Mouse (Mus musculus) midbrain, embryonic 11.5 days (tissue): ENCODE data around the gene Efcab2. TPM values are rescaled to one million over a fixed set of nuclear protein-coding genes. Genes with fewer than 3 reads are reported as not detected.

Source experiments
- ATAC-seq: fragments of 200-750 bp; cut with Nextera tagmentation; 2 replicates; pipeline ENCODE4 v1.8.0; 2017; ENCODE audit warnings: moderate TSS enrichment, moderate library complexity; ENCODE audit not compliant: low FRiP score
- DNase-seq: peaks from one replicate; pipeline ENCODE4 v3.0.0; 2015; ENCODE audit warnings: low spot score; ENCODE audit errors: missing footprints
- H3K27ac ChIP-seq: fragments of 300-500 bp; sonication (generic); 2 replicates; pipeline ENCODE4 v1.5.1; 2014; ENCODE audit warnings: low read depth, low read length
- H3K27me3 ChIP-seq: fragments of 300-500 bp; sonication (generic); 2 replicates; pipeline ENCODE4 v1.6.1; 2014; ENCODE audit warnings: mild to moderate bottlenecking, low read length, moderate library complexity, mixed read lengths; ENCODE audit not compliant: control insufficient read depth, insufficient read depth
- H3K36me3 ChIP-seq: fragments of 300-500 bp; sonication (generic); 2 replicates; pipeline ENCODE4 v1.6.1; 2014; ENCODE audit warnings: mild to moderate bottlenecking, low read length, moderate library complexity, mixed read lengths; ENCODE audit not compliant: control insufficient read depth, insufficient read depth
- H3K4me1 ChIP-seq: fragments of 300-500 bp; sonication (generic); 2 replicates; pipeline ENCODE4 v1.6.1; 2014; ENCODE audit warnings: low read length; ENCODE audit not compliant: control insufficient read depth, insufficient read depth
- H3K4me2 ChIP-seq: fragments of 300-500 bp; sonication (generic); 2 replicates; pipeline ENCODE4 v1.6.1; 2014; ENCODE audit warnings: mild to moderate bottlenecking, moderate library complexity
- H3K4me3 ChIP-seq: fragments of 300-500 bp; sonication (generic); 2 replicates; pipeline ENCODE4 v1.5.1; 2014; ENCODE audit warnings: low read depth, low read length
- H3K9ac ChIP-seq: fragments of 300-500 bp; sonication (generic); 2 replicates; pipeline ENCODE4 v1.6.1; 2014; ENCODE audit warnings: low read length
- H3K9me3 ChIP-seq: fragments of 300-500 bp; sonication (generic); 2 replicates; pipeline ENCODE4 v1.6.1; 2016; ENCODE audit warnings: low read length; ENCODE audit not compliant: control insufficient read depth
- WGBS: fragments of 180-500 bp; shearing (Covaris S2); extraction: QIAGEN DNeasy Blood & Tissue Kit; methylation state at CpG from one replicate; pipeline ENCODE4 v1.1.7; 2014; 5-methylcytosine and 5-hydroxymethylcytosine counted together
- polyA plus RNA-seq: library from polyadenylated mRNA; unstranded; fragments of >200 nt; fragmentation: Nextera tagmentation; extraction: Ambion mirVana; gene quantifications from 2 replicates; pipeline ENCODE4 v1.2.1, GENCODE M21; 2014

Efcab2 gene
- polyA plus RNA-seq, 1 experiment from 2014 or later, result 9.9 TPM

GRCm38 (mm10) chr1:178372681-178373080, 33.2 kb upstream of the Efcab2 start:
- H3K27ac ChIP-seq, result no peak overlapping the region
- H3K9me3 ChIP-seq, result no peaks in the 10 kb centered on the region
- ATAC-seq, result no peak
- no peaks in the 10 kb centered on the region for H3K36me3 ChIP-seq
- H3K9ac ChIP-seq, result no peak overlapping the region
- no peak overlapping the region for H3K4me2 ChIP-seq
- peaks cover 3% of the 10 kb centered on the region; the same call in 1 of the 2 replicates for H3K4me1 ChIP-seq
- no peak for DNase-seq
- no peak overlapping the region for H3K4me3 ChIP-seq
- WGBS, result 89% methylated on average over 4 of the region's 4 CpGs
- no peaks in the 10 kb centered on the region for H3K27me3 ChIP-seq

GRCm38 (mm10) chr1:178375381-178375780, 30.5 kb upstream of the Efcab2 start:
- no peak overlapping the region for H3K9ac ChIP-seq
- no peaks in the 10 kb centered on the region for H3K36me3 ChIP-seq
- H3K27me3 ChIP-seq, result no peaks in the 10 kb centered on the region
- DNase-seq (no peak), ATAC-seq (no peak)
- H3K4me1 ChIP-seq, result no peaks in the 10 kb centered on the region
- no peaks in the 10 kb centered on the region for H3K9me3 ChIP-seq
- H3K4me3 ChIP-seq, result no peak overlapping the region
- no peak overlapping the region for H3K4me2 ChIP-seq
- H3K27ac ChIP-seq, result no peak overlapping the region

- Histone ChIP-seq H3K4me3 (no peak overlapping the region), H3K27me3 (no peaks in the 10 kb centered on the region), H3K4me1 (no peaks in the 10 kb centered on the region), H3K4me2 (no peak overlapping the region), H3K36me3 (no peaks in the 10 kb centered on the region), H3K27ac (no peak overlapping the region), H3K9ac (no peak overlapping the region), H3K9me3 (no peaks in the 10 kb centered on the region)
- no peak for DNase-seq
- no peak for ATAC-seq
- 85% methylated on average over 2 of the region's 2 CpGs for WGBS
These were observed 29.8 kb upstream of the Efcab2 start for GRCm38 (mm10) chr1:178376061-178376460.

GRCm38 (mm10) chr1:178376907-178377306, 29.0 kb upstream of the Efcab2 start:
- no peaks in the 10 kb centered on the region for H3K36me3 ChIP-seq
- WGBS, result 94% methylated on average over 2 of the region's 2 CpGs
- no peak overlapping the region for H3K27ac ChIP-seq
- DNase-seq (no peak), ATAC-seq (no peak)
- no peak overlapping the region for H3K9ac ChIP-seq
- no peaks in the 10 kb centered on the region for H3K9me3 ChIP-seq
- no peaks in the 10 kb centered on the region for H3K27me3 ChIP-seq
- H3K4me1 ChIP-seq, result no peaks in the 10 kb centered on the region
- no peak overlapping the region for H3K4me3 ChIP-seq
- H3K4me2 ChIP-seq, result no peak overlapping the region

- Histone ChIP-seq H3K9ac (no peak overlapping the region), H3K27me3 (no peaks in the 10 kb centered on the region), H3K9me3 (no peaks in the 10 kb centered on the region), H3K4me2 (no peak overlapping the region), H3K36me3 (no peaks in the 10 kb centered on the region), H3K27ac (no peak overlapping the region), H3K4me1 (no peaks in the 10 kb centered on the region), H3K4me3 (no peak overlapping the region)
- WGBS, result 82% methylated on average over 3 of the region's 3 CpGs
- ATAC-seq, result no peak
- no peak for DNase-seq
These were observed 27.8 kb upstream of the Efcab2 start for GRCm38 (mm10) chr1:178378115-178378514.

- no peak for DNase-seq
These were observed 26.7 kb upstream of the Efcab2 start for GRCm38 (mm10) chr1:178379224-178379623.

GRCm38 (mm10) chr1:178382165-178382564, 23.7 kb upstream of the Efcab2 start:
- Histone ChIP-seq H3K4me3 (no peak overlapping the region), H3K27ac (no peak overlapping the region), H3K4me2 (no peak overlapping the region), H3K4me1 (no peaks in the 10 kb centered on the region), H3K9ac (no peak overlapping the region), H3K36me3 (no peaks in the 10 kb centered on the region), H3K9me3 (no peaks in the 10 kb centered on the region), H3K27me3 (no peaks in the 10 kb centered on the region)
- ATAC-seq, result no peak
- DNase-seq, result no peak

More at GRCm38 (mm10) chr1:178379224-178379623, 26.7 kb upstream of the Efcab2 start:
- Histone ChIP-seq H3K4me3 (no peak overlapping the region), H3K27ac (no peak overlapping the region), H3K27me3 (no peaks in the 10 kb centered on the region), H3K9ac (no peak overlapping the region), H3K4me2 (no peak overlapping the region), H3K9me3 (no peaks in the 10 kb centered on the region), H3K36me3 (no peaks in the 10 kb centered on the region), H3K4me1 (no peaks in the 10 kb centered on the region)
- no peak for ATAC-seq
- WGBS, result 87% methylated on average over 1 of the region's 1 CpGs

GRCm38 (mm10) chr1:178388802-178389201, 17.1 kb upstream of the Efcab2 start:
- DNase-seq (no peak), ATAC-seq (no peak)
- H3K9me3 ChIP-seq, result no peaks in the 10 kb centered on the region
- H3K4me1 ChIP-seq, result no peaks in the 10 kb centered on the region
- H3K27me3 ChIP-seq, result no peaks in the 10 kb centered on the region
- H3K9ac ChIP-seq, result no peak overlapping the region
- no peak overlapping the region for H3K4me2 ChIP-seq
- 85% methylated on average over 4 of the region's 4 CpGs for WGBS
- no peak overlapping the region for H3K27ac ChIP-seq
- H3K36me3 ChIP-seq, result no peaks in the 10 kb centered on the region
- no peak overlapping the region for H3K4me3 ChIP-seq

- H3K9ac ChIP-seq, result no peak overlapping the region
- no peak overlapping the region for H3K27ac ChIP-seq
- H3K27me3 ChIP-seq, result no peaks in the 10 kb centered on the region
- no peak overlapping the region for H3K4me3 ChIP-seq
- 76% methylated on average over 2 of the region's 2 CpGs for WGBS
- no peaks in the 10 kb centered on the region for H3K4me1 ChIP-seq
- H3K4me2 ChIP-seq, result no peak overlapping the region
- no peaks in the 10 kb centered on the region for H3K36me3 ChIP-seq
- H3K9me3 ChIP-seq, result no peaks in the 10 kb centered on the region
- no peak for ATAC-seq
- no peak for DNase-seq
These were observed 16.5 kb upstream of the Efcab2 start for GRCm38 (mm10) chr1:178389401-178389800.

GRCm38 (mm10) chr1:178392970-178393369, 12.9 kb upstream of the Efcab2 start:
- no peak for DNase-seq
- H3K9me3 ChIP-seq, result no peaks in the 10 kb centered on the region
- no peak overlapping the region for H3K27ac ChIP-seq
- no peaks in the 10 kb centered on the region for H3K36me3 ChIP-seq
- no peaks in the 10 kb centered on the region for H3K4me1 ChIP-seq
- ATAC-seq, result no peak
- no peak overlapping the region for H3K9ac ChIP-seq
- H3K4me3 ChIP-seq, result no peak overlapping the region
- no peaks in the 10 kb centered on the region for H3K27me3 ChIP-seq
- no peak overlapping the region for H3K4me2 ChIP-seq
- WGBS, result 78% methylated on average over 5 of the region's 5 CpGs
